Mouse (Mus musculus) ES-Bruce4 (cell line): ENCODE data around the gene Nid2.

Source experiments
- CTCF ChIP-seq: IDR thresholded peaks from one replicate; pipeline ENCODE4 v1.8.1; 2011; ENCODE audit warnings: low read depth, low read length
- EP300 ChIP-seq: IDR thresholded peaks from 2 replicates; pipeline ENCODE4 v1.6.1; 2011; ENCODE audit warnings: low read depth, low read length; ENCODE audit not compliant: insufficient read depth
- POLR2A ChIP-seq: IDR thresholded peaks from one replicate; pipeline ENCODE4 v1.8.1; 2011; ENCODE audit warnings: low read length; ENCODE audit not compliant: insufficient read depth

DNA sequence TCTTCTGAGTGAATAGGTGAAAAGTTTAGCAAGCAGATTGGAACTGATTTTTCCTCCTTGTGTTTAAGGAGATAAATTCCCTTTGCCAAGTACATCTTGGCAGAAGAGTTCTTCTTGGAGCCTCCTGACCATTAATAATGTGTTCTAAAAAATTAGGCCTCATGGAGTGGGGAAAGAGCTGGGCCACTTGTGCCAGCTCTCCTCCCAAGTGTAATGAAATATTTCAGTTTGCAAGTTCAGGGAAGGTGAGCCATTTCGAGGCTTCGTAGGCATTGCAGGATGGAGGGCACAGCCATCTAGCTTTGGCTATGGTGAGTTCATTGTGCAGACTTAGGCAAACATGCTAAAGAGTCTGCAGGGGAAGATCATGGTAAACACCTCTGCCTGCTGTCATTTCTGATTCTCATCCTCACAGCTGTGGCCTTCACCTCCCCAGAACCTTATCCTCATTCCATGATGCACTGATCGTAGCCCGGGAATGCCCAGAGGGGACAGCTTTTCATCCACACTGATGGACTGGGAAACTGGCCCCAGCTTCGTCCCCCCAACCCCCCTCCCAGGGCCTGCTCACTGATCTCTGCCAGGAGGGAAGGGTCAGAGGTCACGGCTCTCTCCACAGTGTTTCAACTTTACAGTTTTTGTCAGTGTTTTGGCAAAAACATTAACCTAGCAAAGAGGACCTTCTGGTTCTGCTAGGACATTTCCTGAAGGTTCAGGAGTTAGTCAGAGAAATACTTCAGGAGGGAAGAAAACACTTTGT is 18.6 kb downstream of the Nid2 start:
- TF ChIP-seq POLR2A = no peak
- TF ChIP-seq EP300 = no peak
- TF ChIP-seq CTCF = no peak
